Mouse (Mus musculus) liver, postnatal 0 days (tissue): ENCODE data around the gene Spaca7.

ENCODE experiments used
- CTCF ChIP-seq: sonication (generic); IDR thresholded peaks from 2 replicates; pipeline ENCODE4 v1.5.1; 2016; ENCODE audit warnings: antibody characterized with exemption, low read depth
- EP300 ChIP-seq: IDR thresholded peaks from 2 replicates; pipeline ENCODE4 v1.6.1; 2016; ENCODE audit warnings: antibody characterized with exemption, low read depth, mild to moderate bottlenecking

DNA sequence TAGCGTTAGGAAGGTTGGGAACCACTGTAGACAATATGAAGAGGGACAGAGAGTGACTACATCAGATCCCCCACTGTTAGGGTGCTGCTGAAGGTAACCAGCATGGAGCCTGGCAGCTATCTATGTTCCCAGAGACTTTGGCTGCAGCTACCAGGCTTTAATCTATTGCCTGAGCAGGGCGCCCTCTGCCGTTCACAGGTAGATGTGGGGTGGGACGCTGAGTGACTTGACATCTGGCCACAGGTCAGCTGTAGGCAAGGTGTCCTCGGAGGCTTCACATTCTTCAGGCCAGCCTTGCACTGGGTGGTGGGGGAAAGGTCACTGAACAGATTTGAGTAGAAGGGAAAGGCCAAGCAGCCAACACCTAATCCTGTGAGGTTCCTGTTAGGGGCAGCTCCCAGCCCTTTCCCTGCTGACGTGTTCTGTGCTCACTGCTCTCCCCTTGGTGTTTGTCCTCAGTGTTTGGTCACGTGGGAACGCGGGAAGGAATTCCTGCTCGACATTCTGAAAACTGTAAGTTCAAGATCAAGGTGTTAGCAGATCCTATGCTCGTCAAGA is 11.3 kb upstream of the Spaca7 start:
- TF ChIP-seq CTCF, result peak; percentile 84
- TF ChIP-seq EP300, result no peak
